Mouse (Mus musculus): ENCODE results near the gene Sclt1.

The Sclt1 gene

DNA sequence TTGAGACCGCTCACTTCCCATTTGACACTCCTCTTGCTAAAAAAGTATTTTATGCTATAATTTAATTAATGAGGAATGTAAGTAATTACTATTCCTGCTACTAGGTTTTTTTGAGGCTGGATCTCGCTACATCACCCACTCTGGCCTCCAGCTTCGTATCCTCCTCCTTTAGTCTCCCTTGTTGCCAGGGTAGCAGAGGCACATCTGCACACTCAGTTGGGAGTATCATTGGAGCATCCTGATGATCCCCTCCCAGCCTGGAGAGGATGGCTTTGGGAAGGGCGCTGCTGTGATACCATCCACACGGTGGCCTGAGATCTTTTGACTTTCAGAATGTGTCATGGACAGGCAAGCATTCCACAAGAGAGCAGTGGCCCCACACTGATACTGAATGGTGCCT lies 156.8 kb downstream of the Sclt1 start:
- DNase-seq, result no peak

DNA sequence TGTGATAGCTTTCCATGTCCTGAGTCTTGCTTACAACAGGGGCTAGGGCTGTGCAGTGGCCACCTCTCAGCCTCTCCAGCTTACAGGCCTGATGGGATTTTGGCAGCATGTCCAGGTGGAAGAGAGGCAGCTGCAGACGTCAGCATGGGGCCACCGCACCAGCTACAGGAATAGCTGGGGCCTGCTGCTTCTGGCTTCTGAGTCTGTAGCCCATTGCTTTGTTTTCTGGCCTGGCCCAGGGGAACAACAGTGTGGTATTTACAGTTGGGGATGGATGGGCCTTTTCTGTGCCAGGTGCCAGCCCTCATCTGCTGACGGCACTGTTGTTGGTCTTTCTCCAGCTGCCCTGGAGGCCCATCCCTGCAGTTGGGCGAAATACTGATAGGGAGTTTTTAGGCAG lies 158.7 kb downstream of the Sclt1 start:
- DNase-seq, result no peak

DNA sequence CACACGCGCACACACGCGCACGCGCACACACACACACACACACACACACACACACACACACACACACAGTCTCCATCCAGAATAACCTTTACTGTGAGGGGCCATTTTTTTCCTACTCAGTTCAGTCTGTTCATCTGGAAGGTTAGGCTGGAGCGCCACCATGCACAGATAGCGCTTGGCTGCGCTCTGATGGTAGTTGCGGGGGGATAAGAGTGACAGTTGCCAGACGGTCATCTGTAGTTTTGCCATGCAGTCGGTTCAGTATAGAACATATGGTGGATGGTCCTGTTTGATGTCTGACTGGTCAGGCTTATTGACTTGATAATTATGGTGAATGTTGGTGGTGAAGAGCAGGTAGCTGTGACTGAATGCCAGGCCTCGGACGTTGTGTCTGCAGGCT lies 159.2 kb downstream of the Sclt1 start:
- DNase-seq, result no peak

DNA sequence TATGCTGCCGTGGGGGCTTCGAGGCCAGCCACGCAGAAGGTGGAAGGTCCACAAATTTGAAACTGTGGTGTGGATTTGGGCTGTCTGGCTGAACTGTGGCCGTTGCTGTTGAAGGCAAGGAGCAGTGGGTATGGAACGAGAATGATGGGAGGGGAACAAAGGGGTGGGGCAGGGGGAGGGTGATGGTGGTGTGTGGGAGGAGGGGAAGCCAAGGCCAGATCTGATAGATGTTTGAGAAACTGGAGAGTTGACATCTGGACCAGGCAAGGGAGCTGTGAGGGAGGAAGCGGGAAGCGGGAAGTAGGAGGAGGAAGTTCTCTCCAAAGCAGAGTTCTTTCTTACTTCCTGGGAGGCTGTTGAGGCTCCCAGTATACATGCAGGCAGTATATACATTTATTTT lies 160.1 kb downstream of the Sclt1 start:
- DNase-seq, result no peak

DNA sequence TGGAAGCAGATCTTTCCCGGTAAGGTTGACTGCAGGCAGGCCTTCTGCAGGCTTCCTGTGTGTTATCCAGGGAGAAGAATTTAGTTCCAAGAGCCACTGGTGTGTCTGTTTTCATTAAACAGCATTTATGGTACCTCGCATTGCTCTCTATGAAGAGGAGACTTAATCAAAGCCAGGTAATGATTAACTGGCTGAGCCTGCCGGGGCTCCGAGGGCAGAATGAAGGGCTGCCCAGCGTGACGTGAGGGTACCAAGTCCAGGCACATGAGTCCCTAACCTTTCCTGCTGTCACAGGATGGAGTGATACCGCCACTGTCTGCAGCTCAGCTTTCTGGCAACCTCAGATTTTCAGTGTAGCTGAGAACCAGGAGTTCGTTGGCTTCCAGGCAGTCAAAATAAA lies 160.9 kb downstream of the Sclt1 start:
- no peak for DNase-seq

DNA sequence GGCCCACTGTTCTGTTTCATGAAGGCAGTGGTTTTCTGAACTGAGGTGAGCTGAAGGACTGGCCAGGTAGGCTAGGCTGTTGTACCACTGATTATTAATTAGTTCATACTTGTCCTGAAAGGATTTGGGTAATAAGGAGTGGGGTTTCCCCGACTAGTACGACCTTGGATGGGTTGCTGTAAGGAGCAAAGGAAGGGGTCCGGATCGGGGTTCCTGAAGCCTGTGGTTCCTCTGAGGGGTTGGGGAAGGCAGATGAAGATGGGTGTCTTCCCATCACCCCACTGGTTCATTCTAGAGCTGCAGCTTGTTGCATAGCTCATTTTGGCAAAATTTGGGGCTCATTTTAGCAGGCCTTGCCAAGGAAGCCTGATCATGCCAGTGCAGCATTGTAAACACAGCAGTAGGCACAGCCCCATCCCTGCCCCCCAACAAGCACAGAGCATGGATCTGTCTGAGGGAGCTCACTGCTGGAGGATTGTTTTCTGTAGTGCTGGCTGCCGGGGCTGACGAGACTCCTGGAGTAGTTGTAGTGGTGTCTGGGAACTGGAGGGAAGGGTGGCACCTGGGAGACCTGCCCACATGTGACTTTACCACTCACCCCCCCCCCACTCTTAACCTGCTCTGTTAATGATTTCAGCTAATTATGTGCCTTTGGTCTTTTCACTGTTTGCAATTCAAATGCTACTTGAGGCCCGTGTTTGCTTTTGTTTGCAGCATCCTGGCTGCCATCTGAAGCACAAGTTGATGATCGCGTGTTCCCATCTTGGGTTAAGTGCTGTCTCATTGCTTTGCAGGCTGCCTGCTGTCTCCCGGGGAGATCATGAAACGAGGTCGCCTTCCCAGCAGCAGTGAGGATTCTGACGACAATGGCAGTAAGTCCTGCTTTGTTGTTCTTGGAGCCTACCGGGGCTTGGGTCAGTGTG lies 161.7 kb downstream of the Sclt1 start:
- DNase-seq, result no peak

DNA sequence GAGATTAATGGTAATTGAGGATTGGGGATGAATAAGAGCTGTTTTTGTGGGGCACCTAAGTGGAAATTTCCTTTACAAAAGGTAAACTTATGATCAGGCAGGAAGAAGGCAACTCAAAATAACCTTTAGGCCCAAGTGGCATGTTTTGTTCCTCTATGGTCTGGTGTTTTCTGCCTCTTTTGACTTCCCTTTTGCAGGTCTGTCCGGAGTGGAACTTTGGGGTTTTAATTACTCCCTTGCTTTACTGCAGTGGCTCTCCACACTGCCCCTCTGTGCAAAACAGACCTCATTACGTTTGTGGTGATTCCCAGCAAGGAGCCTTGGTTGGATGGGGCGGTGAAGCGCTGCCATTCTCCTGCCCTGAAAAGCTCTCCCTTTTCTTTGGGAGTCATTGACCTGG lies 162.4 kb downstream of the Sclt1 start:
- no peak for DNase-seq

DNA sequence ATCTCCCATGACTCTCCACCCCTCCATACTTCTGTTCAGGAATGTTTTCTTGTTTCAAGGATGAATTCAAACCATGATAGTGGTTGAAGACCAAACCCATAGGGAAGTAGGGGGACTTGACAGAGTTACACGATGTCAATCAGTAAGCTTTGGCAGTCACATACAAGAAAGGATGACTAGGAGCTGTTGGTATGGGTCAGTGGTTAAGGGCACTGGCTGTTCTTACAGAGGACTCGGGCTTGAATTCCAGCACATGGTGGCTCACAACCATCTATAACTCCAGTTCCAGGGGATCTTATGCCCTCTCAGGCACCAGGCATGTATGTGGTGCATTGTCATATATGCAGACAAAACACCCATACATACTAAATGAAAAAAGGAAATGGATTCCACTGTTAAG lies 165.1 kb downstream of the Sclt1 start:
- no peak for DNase-seq
